Mouse (Mus musculus) heart, adult 2 months (tissue): ENCODE measurements at regions not wholly inside any gene's neighbourhood (a gene's known extent, or its start where the extent isn't known, plus 50 kb on each side); places are given as distances from the start of the nearest gene placed in this dataset.

Experiments used
- DNase-seq, 2 experiments: peaks; one replicate each; pipeline ENCODE4 v3.0.0; 2021
- H3K27ac ChIP-seq: fragments of 200-600 bp; 2 replicates; pipeline ENCODE4 v1.8.1; 2022
- H3K27me3 ChIP-seq: fragments of 200-500 bp; 2 replicates; pipeline ENCODE4 v1.6.1; 2012; ENCODE audit warnings: mild to moderate bottlenecking, low read length, inconsistent platforms, mixed read lengths; ENCODE audit not compliant: control insufficient read depth, insufficient read depth
- H3K36me3 ChIP-seq: fragments of 200-500 bp; 2 replicates; pipeline ENCODE4 v1.6.1; 2012; ENCODE audit warnings: low read length, inconsistent platforms; ENCODE audit not compliant: control insufficient read depth, insufficient read depth
- H3K4me1 ChIP-seq: fragments of 200-500 bp; 2 replicates; pipeline ENCODE4 v1.6.1; 2011; ENCODE audit warnings: low read length; ENCODE audit not compliant: control insufficient read depth, insufficient read depth
- H3K4me3 ChIP-seq: fragments of 200-600 bp; 2 replicates; pipeline ENCODE4 v1.8.1; 2022
- H3K79me2 ChIP-seq: fragments of 200-500 bp; replicated peaks from 2 replicates; pipeline ENCODE4 v1.6.1; 2012; ENCODE audit warnings: mild to moderate bottlenecking, inconsistent platforms, low read length, moderate library complexity, mixed read lengths; ENCODE audit not compliant: control insufficient read depth, insufficient read depth
- H3K9ac ChIP-seq: fragments of 200-500 bp; 2 replicates; pipeline ENCODE4 v1.6.1; 2012; ENCODE audit warnings: low read depth, mild to moderate bottlenecking, control low read depth, inconsistent platforms, low read length, mixed read lengths
- CTCF ChIP-seq: fragments of 200-600 bp; IDR thresholded peaks from 2 replicates; pipeline ENCODE4 v1.8.1; 2022; ENCODE audit warnings: antibody characterized with exemption, mild to moderate bottlenecking, moderate library complexity
- EP300 ChIP-seq: fragments of 200-500 bp; IDR thresholded peaks from 2 replicates; pipeline ENCODE4 v1.6.1; 2011; ENCODE audit warnings: low read depth, low read length, control low read depth; ENCODE audit not compliant: insufficient read depth
- POLR2A ChIP-seq: fragments of 200-500 bp; IDR thresholded peaks from 2 replicates; pipeline ENCODE4 v1.6.1; 2011; ENCODE audit warnings: mild to moderate bottlenecking, low read depth, low read length, control low read depth; ENCODE audit not compliant: insufficient read depth
- WGBS: fragments of 180-500 bp; shearing (Covaris S2); methylation state at CpG from one replicate; pipeline ENCODE4 v1.1.7; 2018; 5-methylcytosine and 5-hydroxymethylcytosine counted together
- intact Hi-C: fragments of 180-260 bp; cut with DNase I; formaldehyde crosslinking; loops from one replicate; pipeline ENCODE4 v1.15.1; 2025

- H3K27me3 ChIP-seq: no peaks in the 10 kb centered on the region
- H3K27ac ChIP-seq: no peak overlapping the region
- no peak for TF ChIP-seq CTCF
- no peak overlapping the region for H3K4me3 ChIP-seq
- H3K4me1 ChIP-seq: no peaks in the 10 kb centered on the region
- intact Hi-C loops: no loop called here
- H3K9ac ChIP-seq: no peak overlapping the region
- no peaks in the 10 kb centered on the region for H3K79me2 ChIP-seq
- DNase-seq: no peak
- WGBS: 78% methylated on average over 8 of the region's 8 CpGs
- no peaks in the 10 kb centered on the region for H3K36me3 ChIP-seq
Measured at GRCm38 (mm10) chr11:6889660-6890185, 52.3 kb upstream of the Gm11983 start.

GRCm38 (mm10) chr11:6889120-6889519 lies 51.7 kb upstream of the Gm11983 start:
- H3K9ac ChIP-seq: no peak overlapping the region
- H3K27ac ChIP-seq: no peak overlapping the region
- H3K4me1 ChIP-seq: no peaks in the 10 kb centered on the region
- no peaks in the 10 kb centered on the region for H3K79me2 ChIP-seq
- no peaks in the 10 kb centered on the region for H3K36me3 ChIP-seq
- intact Hi-C loops: no loop called here
- H3K27me3 ChIP-seq: no peaks in the 10 kb centered on the region
- WGBS: 83% methylated on average over 5 of the region's 5 CpGs
- DNase-seq: no peak
- no peak for TF ChIP-seq POLR2A
- no peak for TF ChIP-seq EP300
- TF ChIP-seq CTCF: no peak
- no peak overlapping the region for H3K4me3 ChIP-seq
